Comparison of ENCODE assay signal across 8 mouse cellular contexts in genomic region chr9:98538713-98539360, GRCm38 (mm10). TPM values are rescaled to one million over a fixed set of nuclear protein-coding genes. Genes with fewer than 3 reads are reported as not detected.
DNase-seq lines count a peak whose midpoint lies in the region; ATAC-seq and TF ChIP-seq lines count a peak whose summit lies in the region.

No protein-coding gene starts in this region.

- peaks cover 9% of the 10 kb centered on the region for H3K4me1 ChIP-seq in G1E (ENCODE audit: insufficient read depth, low read depth, low read length)
- H3K4me1 ChIP-seq in forebrain, postnatal 0 days (ENCODE audit: insufficient read depth) = 0 out of 2 replicates have a peak, but pooled peaks cover 3% of the 10 kb centered on the region
- no peaks in the 10 kb centered on the region; the same call in 1 of the 2 replicates for H3K4me1 ChIP-seq in lung, adult 2 months (ENCODE audit: control insufficient read depth, insufficient read depth, low read length)

- peaks cover 11% of the 10 kb centered on the region for H3K27me3 ChIP-seq in G1E (ENCODE audit: insufficient read depth, low read length)
- H3K27me3 ChIP-seq in forebrain, postnatal 0 days (ENCODE audit: insufficient read depth, low read length) = no peaks in the 10 kb centered on the region

- H3K9ac ChIP-seq in forebrain, postnatal 0 days = no peak overlapping the region

- H3K4me3 ChIP-seq in G1E (ENCODE audit: low read depth, low read length) = no peak overlapping the region
- no peak overlapping the region for H3K4me3 ChIP-seq in forebrain, postnatal 0 days (ENCODE audit: low read depth, low read length)
- H3K4me3 ChIP-seq in layer of hippocampus, adult 2 months = no peak overlapping the region
- no peak overlapping the region for H3K4me3 ChIP-seq in lung, adult 2 months (replicated peaks; ENCODE audit: extremely low read depth, low read depth, low read length)

- DNase-seq in G1E (ENCODE audit: low spot score) = peak; percentile 16
- peak; percentile 31 for DNase-seq in cerebellum, adult 11-12 months
- DNase-seq in forebrain, postnatal 0 days = peak; percentile 90
- peak; percentile 76 for DNase-seq in heart, postnatal 4 days
- DNase-seq in layer of hippocampus, adult 2 months (ENCODE audit: low spot score in 2 of 2) = peak; percentile 78 to 82
- DNase-seq in lung, adult 2 months = peak; percentile 34
- DNase-seq in ovary, adult 18-20 months (ENCODE audit: low spot score) = peak; percentile 49
- peak; percentile 36 for DNase-seq in thymus, postnatal 25 days

- H3K4me2 ChIP-seq in forebrain, postnatal 0 days (ENCODE audit: low read depth) = peak overlapping the region; percentile 26

- WGBS in forebrain, postnatal 0 days = 6% methylated on average over 13 of the region's 13 CpGs
- 5% methylated on average over 13 of the region's 13 CpGs for WGBS in lung, adult 2 months

- peak; percentile 15; the same call in 1 of the 2 replicates for TF ChIP-seq CTCF in G1E (IDR thresholded peaks at IDR 0.05; ENCODE audit: low read depth, low read length)
- TF ChIP-seq CTCF in forebrain, postnatal 0 days (IDR thresholded peaks at IDR 0.05; ENCODE audit: low read depth) = peak; percentile 93
- peak; percentile 91 for TF ChIP-seq CTCF in layer of hippocampus, adult 2 months (conservative IDR thresholded peaks at IDR 0.05)
- peak; percentile 20 for TF ChIP-seq CTCF in lung, adult 2 months (IDR thresholded peaks at IDR 0.05; ENCODE audit: insufficient read depth, low read length)

- ATAC-seq in G1E (ENCODE audit: extremely low read depth, insufficient number of reproducible peaks, low FRiP score, poor library complexity, severe bottlenecking) = no peak; the same call in 1 of the 2 replicates
- ATAC-seq in forebrain, postnatal 0 days = peak; percentile 94

- no peaks in the 10 kb centered on the region for H3K36me3 ChIP-seq in G1E (replicated peaks)
- no peaks in the 10 kb centered on the region for H3K36me3 ChIP-seq in forebrain, postnatal 0 days (ENCODE audit: insufficient read depth)

- H3K9me3 ChIP-seq in G1E (replicated peaks) = no peaks in the 10 kb centered on the region
- no peaks in the 10 kb centered on the region for H3K9me3 ChIP-seq in forebrain, postnatal 0 days (ENCODE audit: low read length)

- TF ChIP-seq POLR2A in lung, adult 2 months (IDR thresholded peaks at IDR 0.05; ENCODE audit: borderline replicate concordance, extremely low read depth, low read depth, low read length) = no peak

- H3K27ac ChIP-seq in forebrain, postnatal 0 days (ENCODE audit: low read depth, low read length) = no peak overlapping the region
- H3K27ac ChIP-seq in layer of hippocampus, adult 2 months = no peak overlapping the region

RNA-seq across cellular contexts. Expression of gene Copb2, which starts 24.7 kb away (rescaled TPM):
- total RNA-seq in G1E (2014; fragmentation: Nextera tagmentation) (194 and 197 TPM in 2 replicates), G1E (2017) (182 and 205 TPM in 2 replicates)
- polyA plus RNA-seq in G1E (2012) = 6.8 and 9.4 TPM in 2 replicates
- total RNA-seq in forebrain, postnatal 0 days (2014; rRNA removed) = 96.3 and 116 TPM in 2 replicates
- 109 TPM in 2 replicates for polyA plus RNA-seq in forebrain, postnatal 0 days (2015; fragmentation: Nextera tagmentation; extraction: Ambion mirVana)
- total RNA-seq in heart, postnatal 4 days (2021) = 100 to 1,000 TPM; 126 to 128 TPM
- total RNA-seq in layer of hippocampus, adult 2 months (2021) = 10 to 100 TPM; 92.7 to 94.2 TPM
- polyA plus RNA-seq in lung, adult 2 months (2012; rRNA removed) = 23.8 and 38.2 TPM in 2 replicates

RNA-seq across cellular contexts. Expression of gene Rbp2, which starts 52.9 kb away (rescaled TPM):
- total RNA-seq in G1E (2014; fragmentation: Nextera tagmentation) (not detected in 2 replicates), G1E (2017) (0.58 TPM in 1 of 2 replicates, not detected in the other)
- polyA plus RNA-seq in G1E (2012) = 0.39 and 0.45 TPM in 2 replicates
- total RNA-seq in forebrain, postnatal 0 days (2014; rRNA removed) = 0.76 TPM in 1 of 2 replicates, not detected in the other
- 0.48 and 0.67 TPM in 2 replicates for polyA plus RNA-seq in forebrain, postnatal 0 days (2015; fragmentation: Nextera tagmentation; extraction: Ambion mirVana)
- total RNA-seq in heart, postnatal 4 days (2021) = not detected
- not detected for total RNA-seq in layer of hippocampus, adult 2 months (2021)
- 0.40 and 12.4 TPM in 2 replicates for polyA plus RNA-seq in lung, adult 2 months (2012; rRNA removed)

Comparison
In these comparisons a context has a peak if more than half of its experiments do, and no peak if none do; other contexts are left out.
1. DNase-seq: peak in every context shown above with its lines; median percentile 90 in forebrain, postnatal 0 days; 80 in layer of hippocampus, adult 2 months; 76 in heart, postnatal 4 days; 49 in ovary, adult 18-20 months; 36 in thymus, postnatal 25 days; 34 in lung, adult 2 months; 31 in cerebellum, adult 11-12 months; 16 in G1E.
2. CTCF ChIP-seq: peak in every context shown above with its lines; median percentile 93 in forebrain, postnatal 0 days; 91 in layer of hippocampus, adult 2 months; 20 in lung, adult 2 months; 15 in G1E.